Mouse (Mus musculus) cerebellum, postnatal 10 days (tissue): ENCODE measurements around the gene Draxin.
A peak's percentile ranks its signal among the peaks of the same experiment; 100 is the strongest.

Experiments used
- DNase-seq, 2 experiments: peaks; one replicate each; pipeline ENCODE4 v3.0.0; 2021; ENCODE audit warnings: mixed read lengths in 2 of 2

Draxin gene

DNA sequence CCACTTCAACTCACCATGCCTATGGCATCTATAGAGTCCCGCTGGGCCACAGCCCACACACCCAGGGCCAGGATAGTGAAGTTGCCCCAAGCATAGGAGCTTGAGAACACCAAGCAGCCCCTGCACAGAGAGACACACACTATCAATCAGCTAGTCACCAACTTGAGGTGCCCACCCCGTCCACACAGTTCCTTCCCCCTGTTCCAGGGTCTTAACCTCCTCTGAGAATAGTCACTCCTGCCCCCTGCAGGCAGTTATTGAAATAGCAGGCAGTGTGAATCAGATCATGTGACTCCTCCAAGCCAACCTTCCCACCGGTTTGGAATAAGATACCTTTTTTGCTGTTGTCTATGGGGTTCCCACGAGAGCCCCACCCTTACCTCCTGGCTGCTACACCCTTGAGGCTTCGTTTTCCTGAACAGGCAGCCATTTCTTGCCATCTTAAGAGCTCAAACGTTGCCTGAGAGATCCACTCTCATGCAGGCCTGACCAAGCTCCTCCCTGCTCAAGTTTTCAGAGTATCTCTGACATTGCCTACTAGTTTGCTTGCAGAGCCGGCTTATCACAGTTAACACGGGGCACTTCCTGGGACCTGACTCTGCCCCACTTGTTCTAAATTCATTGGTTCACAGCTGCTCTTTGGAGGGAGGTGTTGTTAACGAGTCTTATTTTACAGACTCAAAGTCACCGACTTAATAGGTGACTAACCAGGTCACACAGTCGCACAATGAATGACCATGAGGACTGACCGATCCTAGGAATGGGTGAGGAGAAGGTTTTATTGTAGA is 48.0 kb downstream of the Draxin start:
- peak; percentile 81 to 85 for DNase-seq

GRCm38 (mm10) chr4:148081201-148081600 is 49.3 kb downstream of the Draxin start:
- peak in 1 of 2 experiments; percentile 47 for DNase-seq

DNA sequence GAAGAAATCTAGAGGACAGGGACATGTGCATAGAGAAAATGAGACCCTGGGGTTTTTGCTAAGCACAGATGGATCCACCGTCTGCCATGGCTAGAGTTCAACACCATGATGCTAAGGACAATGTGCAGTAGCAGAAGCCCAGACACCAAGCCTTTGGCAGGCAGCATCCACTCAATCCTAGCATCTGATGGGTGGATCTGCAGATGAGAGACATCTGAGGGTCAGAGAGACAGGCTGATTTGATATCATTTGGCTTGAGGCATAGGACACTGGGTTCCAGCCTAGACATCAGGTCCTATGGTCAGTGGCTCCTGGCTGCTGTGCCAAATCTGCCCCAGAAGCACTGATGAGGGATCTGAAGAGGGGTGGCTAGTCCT is 49.9 kb downstream of the Draxin start:
- DNase-seq, result peak; percentile 83 to 84

DNA sequence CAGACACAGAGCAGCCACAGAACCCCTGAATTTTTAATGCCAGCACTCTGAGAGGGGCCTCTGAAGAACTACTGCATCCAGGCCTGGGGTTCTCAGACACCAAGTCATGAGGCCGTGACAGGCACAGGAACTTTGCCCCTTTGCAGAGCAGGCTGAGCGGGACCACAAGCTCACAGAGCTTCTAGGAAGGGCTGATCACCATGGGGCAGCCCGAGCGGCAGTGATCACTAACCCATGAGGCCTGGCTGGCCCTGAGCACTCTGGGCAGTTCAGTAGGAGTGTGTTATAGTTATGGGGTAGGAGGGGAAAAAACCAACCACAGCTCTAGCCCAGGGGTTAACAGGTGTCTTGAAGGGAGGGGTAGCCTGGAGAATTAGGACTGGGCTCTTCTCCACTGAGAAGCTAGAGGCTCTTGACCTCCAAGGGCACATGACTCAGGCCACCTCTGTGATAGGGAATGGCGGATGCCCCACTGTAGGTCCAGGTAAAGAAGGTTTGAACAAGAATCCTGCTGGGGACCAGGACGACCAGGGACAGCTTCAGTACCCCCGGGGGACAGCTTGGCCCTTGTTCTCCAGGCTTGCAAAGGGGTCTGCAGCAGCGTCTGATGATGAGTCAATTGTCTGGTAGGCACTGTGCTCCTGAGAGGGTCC is 50.4 kb downstream of the Draxin start:
- no peak for DNase-seq

DNA sequence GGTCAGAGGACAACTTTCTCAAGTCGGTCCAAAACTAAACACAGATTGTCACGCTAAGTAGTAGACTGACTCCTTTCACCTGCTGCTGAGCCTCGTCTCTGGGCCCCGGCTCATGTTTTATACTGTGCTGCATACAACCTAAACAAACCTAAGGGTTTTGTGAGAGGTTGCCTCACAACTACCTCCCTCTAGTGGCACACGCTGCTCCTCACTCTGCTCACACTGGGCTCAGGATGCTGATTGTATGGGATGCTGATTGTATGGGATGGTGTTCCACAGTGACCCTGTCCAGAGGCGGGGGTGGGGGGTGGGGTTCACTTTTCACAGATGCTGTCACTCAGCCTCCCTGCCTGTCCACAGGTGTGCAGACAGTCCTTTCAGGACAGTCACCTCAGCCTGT is 51.3 kb downstream of the Draxin start:
- peak in 1 of 2 experiments; percentile 48 for DNase-seq

GRCm38 (mm10) chr4:148075881-148076280 is 54.6 kb downstream of the Draxin start:
- DNase-seq, result no peak

GRCm38 (mm10) chr4:148075259-148075658 is 55.2 kb downstream of the Draxin start:
- DNase-seq, result peak; percentile 67 to 71

GRCm38 (mm10) chr4:148074521-148075189 is 55.8 kb downstream of the Draxin start:
- peak in 1 of 2 experiments; percentile 62 for DNase-seq

DNA sequence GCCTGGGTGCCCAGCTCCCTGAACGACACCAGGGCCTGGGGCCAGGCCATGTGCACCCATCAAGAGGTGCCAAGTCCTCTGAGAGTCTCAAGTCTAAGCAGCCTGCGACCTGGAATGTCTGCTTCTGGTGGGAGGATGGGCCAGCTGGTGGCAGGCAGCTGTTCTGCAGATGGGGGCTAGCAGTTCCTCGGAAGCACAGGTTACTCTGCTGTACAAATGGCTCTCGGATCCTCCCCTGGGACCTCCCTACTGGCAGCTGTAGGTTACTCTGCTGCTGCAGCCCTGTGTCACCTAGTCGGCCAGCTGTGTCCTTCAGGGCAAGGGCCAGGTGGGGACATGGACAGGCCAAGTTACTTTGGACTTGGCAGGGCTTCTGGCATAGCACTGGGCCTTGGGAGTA is 59.0 kb downstream of the Draxin start:
- DNase-seq, result no peak

- DNase-seq, result no peak
These were observed 60.8 kb downstream of the Draxin start for GRCm38 (mm10) chr4:148069602-148070218.

GRCm38 (mm10) chr4:148067346-148067745 is 63.2 kb downstream of the Draxin start:
- no peak for DNase-seq

GRCm38 (mm10) chr4:148066401-148066744 is 64.1 kb downstream of the Draxin start:
- no peak for DNase-seq

- DNase-seq, result peak; percentile 63 to 74
These were observed 64.6 kb downstream of the Draxin start for GRCm38 (mm10) chr4:148065702-148066400.

- DNase-seq, result no peak
These were observed 69.4 kb downstream of the Draxin start for GRCm38 (mm10) chr4:148061086-148061480.

DNA sequence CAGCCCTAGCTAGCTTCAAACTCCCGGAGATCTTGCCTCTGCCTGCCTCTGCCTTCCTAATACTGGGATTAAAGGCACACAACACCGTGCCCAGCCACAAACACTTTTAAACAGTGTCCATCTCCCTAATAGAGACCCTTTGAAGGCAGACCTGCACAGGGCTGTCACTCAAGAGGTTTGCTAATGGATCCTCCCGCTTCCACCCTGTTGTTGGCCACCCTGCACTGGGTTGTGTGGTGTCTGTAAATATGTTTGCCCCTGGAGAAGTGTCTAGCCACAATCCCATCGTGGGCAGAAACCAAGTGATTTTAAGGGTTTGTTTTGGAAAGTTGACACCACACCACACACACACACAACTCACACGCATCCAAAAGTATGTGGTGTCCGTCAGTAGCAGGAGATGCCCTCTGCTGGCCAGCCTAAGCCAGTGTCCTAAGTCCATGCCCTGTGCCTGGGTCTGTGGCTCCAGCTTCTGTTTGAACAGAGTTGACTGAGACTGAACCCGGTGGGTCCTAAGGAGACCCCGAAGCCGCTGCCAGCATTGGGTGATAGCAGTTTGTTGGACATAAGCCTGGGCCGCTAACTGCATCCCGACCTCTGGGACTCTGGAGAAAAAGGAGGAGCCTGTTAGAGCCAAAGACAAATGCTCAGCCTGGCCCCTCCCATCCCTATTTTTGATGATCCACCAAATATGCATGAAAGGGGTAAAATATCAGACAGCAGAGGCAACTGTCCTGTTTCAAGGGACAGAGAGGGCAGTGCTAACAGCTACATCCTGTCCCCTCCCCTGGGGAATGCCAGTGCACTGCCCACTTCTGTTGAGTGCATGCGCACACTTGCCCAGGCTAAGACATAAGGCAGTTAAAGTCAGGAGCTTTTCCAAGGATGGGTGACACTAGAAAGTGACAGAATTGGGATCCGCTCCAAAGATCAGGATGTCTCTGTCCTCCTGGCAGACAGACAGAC is 70.1 kb downstream of the Draxin start:
- peak; percentile 73 to 77 for DNase-seq

GRCm38 (mm10) chr4:148058993-148059392 is 71.5 kb downstream of the Draxin start:
- peak; percentile 65 to 74 for DNase-seq

DNA sequence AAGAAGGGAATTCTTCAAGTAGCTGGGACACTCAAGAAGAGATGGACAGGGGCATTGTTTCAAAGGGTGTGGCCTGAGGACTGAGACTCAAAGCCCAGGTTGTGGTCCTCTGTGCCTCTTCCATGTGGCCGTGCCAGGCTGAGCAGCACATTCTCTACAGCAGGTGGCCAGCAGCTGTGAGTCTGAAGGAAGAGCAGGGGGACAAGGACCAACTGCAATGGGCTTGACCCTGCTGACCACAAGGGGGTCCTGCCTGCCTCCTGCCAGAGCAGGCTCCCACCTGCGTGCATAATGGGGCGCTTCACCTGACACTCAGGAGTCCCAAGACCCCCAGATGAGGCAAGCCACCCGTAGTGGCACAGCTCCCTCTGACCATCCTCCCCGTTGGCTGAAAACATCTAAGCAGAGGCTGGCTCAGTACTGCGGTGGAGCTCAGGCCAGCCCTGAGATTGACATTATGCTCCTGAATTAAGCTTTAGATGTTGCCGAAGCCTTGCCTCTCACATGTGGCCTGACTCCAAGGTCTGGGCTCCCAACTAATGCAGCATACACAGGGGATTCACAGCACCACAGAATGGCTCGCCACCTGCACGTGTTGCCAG is 72.2 kb downstream of the Draxin start:
- DNase-seq, result no peak

DNA sequence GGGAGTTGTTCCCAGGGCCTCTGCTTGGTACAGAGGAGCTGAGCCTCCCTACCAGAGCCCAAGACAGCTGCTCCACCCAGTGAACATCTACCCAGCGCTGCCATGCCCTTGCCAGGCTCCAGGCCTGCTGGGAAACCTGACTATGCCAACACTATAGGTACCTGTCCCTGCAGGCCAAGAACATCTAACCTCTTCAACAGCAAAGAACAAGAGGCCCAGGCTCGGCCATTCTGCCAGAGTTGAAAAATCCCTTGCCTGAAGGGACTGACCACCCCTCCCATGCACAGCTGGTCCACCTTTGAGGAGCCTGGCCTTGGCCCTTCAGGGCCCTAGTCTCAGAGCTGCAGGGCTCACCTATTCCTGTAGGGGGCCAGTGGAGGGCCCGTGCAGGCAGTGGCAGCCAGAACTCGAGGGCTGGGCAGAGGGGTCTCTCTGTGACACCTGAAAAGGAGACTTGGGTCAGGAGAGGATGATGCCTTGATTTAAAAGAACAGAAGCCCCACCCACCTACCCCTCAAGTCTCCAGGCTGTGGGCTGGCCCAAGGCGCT is 72.8 kb downstream of the Draxin start:
- DNase-seq, result no peak

GRCm38 (mm10) chr4:148056801-148057200 is 73.7 kb downstream of the Draxin start:
- DNase-seq, result peak; percentile 80 to 86

- DNase-seq, result peak; percentile 66 to 79
These were observed 74.3 kb downstream of the Draxin start for GRCm38 (mm10) chr4:148056246-148056645.
